Comparison of ENCODE assay signal across 12 mouse cellular contexts in the genomic region with DNA sequence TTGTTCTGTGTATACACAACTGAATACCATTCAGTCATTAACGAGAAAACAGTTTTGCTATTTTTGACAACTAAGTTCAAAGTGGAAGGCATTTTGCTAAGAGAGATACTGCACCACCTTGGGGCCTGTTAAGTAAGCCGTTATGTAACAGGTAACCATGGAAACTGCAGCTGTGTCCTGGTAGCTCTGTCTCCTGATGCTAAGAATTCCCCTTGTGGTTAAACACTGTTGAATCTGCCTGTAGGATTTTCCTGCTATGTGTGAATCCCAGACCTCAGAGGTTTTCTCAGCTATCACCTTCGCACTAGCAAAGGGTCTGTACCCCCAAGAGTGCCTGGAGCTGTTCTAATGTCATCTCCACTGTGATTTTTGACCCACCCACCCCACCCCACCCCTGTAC. TPM values are rescaled to one million over a fixed set of nuclear protein-coding genes. Genes with fewer than 3 reads are reported as not detected.
DNase-seq lines count a peak whose midpoint lies in the region; ATAC-seq and TF ChIP-seq lines count a peak whose summit lies in the region.
"Had no signal": no experiment of that assay in that cellular context is flagged by ENCODE, and none has a peak within 500 bp of the region (broad histone marks: within the 10 kb centered on the region; RNA-seq: fewer than 3 reads in every experiment).

No protein-coding gene starts in this region.

- no peak overlapping the region for H3K27ac ChIP-seq in forebrain, embryonic 15.5 days (replicated peaks)
- no peak overlapping the region for H3K27ac ChIP-seq in forebrain, embryonic 10.5 days
- H3K27ac ChIP-seq in midbrain, postnatal 0 days (ENCODE audit: low read depth, low read length) = peak overlapping the region; percentile 34; the same call in 1 of the 2 replicates
- no peak overlapping the region for H3K27ac ChIP-seq in gastrocnemius, adult 2 months
- H3K27ac ChIP-seq: midbrain, embryonic 12.5 days had no signal

- intact Hi-C loops in gastrocnemius, adult 2 months (cut with DNase I) = no loop called here

- H3K36me3 ChIP-seq in forebrain, embryonic 15.5 days = no peaks in the 10 kb centered on the region
- no peaks in the 10 kb centered on the region for H3K36me3 ChIP-seq in forebrain, embryonic 10.5 days (replicated peaks)
- H3K36me3 ChIP-seq in midbrain, postnatal 0 days (ENCODE audit: insufficient read depth, low read length) = no peaks in the 10 kb centered on the region
- H3K36me3 ChIP-seq: midbrain, embryonic 12.5 days had no signal

- no peak for DNase-seq in forebrain, embryonic 10.5 days (ENCODE audit: extremely low spot score, low spot score)
- peak; percentile 70 for DNase-seq in layer of hippocampus, adult 9-11 months
- DNase-seq in layer of hippocampus, postnatal 25 days (ENCODE audit: extremely low spot score in 1 of 2, low spot score in 1 of 2) = no peak
- peak; percentile 76 for DNase-seq in brain, embryonic 14.5 days (ENCODE audit: low read depth)
- peak; percentile 74 for DNase-seq in midbrain, postnatal 0 days (ENCODE audit: low spot score)
- no peak for DNase-seq in gastrocnemius, adult 2 months
- DNase-seq: cerebellum, postnatal 25 days; lung, adult 18-20 months had no signal

- no peak overlapping the region for H3K4me2 ChIP-seq in forebrain, embryonic 15.5 days (replicated peaks)
- H3K4me2 ChIP-seq in midbrain, postnatal 0 days (ENCODE audit: low read depth, low read length, poor library complexity, severe bottlenecking) = no peak overlapping the region
- H3K4me2 ChIP-seq: midbrain, embryonic 12.5 days had no signal

- no peaks in the 10 kb centered on the region for H3K4me1 ChIP-seq in forebrain, embryonic 15.5 days
- peaks cover 7% of the 10 kb centered on the region for H3K4me1 ChIP-seq in forebrain, embryonic 10.5 days
- no peaks in the 10 kb centered on the region for H3K4me1 ChIP-seq in midbrain, postnatal 0 days (ENCODE audit: insufficient read depth, low read length)

- H3K4me3 ChIP-seq in forebrain, embryonic 15.5 days = no peak overlapping the region
- no peak overlapping the region for H3K4me3 ChIP-seq in forebrain, embryonic 10.5 days
- H3K4me3 ChIP-seq in midbrain, postnatal 0 days (ENCODE audit: low read depth, low read length) = no peak overlapping the region
- no peak overlapping the region for H3K4me3 ChIP-seq in gastrocnemius, adult 2 months
- H3K4me3 ChIP-seq: midbrain, embryonic 12.5 days had no signal

- H3K27me3 ChIP-seq in forebrain, embryonic 15.5 days = no peaks in the 10 kb centered on the region
- no peaks in the 10 kb centered on the region for H3K27me3 ChIP-seq in forebrain, embryonic 10.5 days (ENCODE audit: poor library complexity, severe bottlenecking)
- no peaks in the 10 kb centered on the region for H3K27me3 ChIP-seq in midbrain, postnatal 0 days (ENCODE audit: insufficient read depth, low read length)
- H3K27me3 ChIP-seq: midbrain, embryonic 12.5 days; Patski had no signal

- 60% methylated on average over 3 of the region's 3 CpGs for WGBS in forebrain, embryonic 15.5 days
- 83% methylated on average over 3 of the region's 3 CpGs for WGBS in forebrain, embryonic 10.5 days
- 23% methylated on average over 3 of the region's 3 CpGs for WGBS in midbrain, postnatal 0 days

- H3K9ac ChIP-seq in forebrain, embryonic 15.5 days (replicated peaks) = no peak overlapping the region
- no peak overlapping the region for H3K9ac ChIP-seq in midbrain, postnatal 0 days (replicated peaks; ENCODE audit: low read length, poor library complexity, severe bottlenecking)
- H3K9ac ChIP-seq: midbrain, embryonic 12.5 days had no signal

- no peak for TF ChIP-seq POLR2A in brain, embryonic 14.5 days (IDR thresholded peaks at IDR 0.05; ENCODE audit: borderline replicate concordance, extremely low read depth, insufficient read depth, insufficient read length, poor library complexity, severe bottlenecking)

- TF ChIP-seq CTCF in brain, embryonic 14.5 days (IDR thresholded peaks at IDR 0.05; ENCODE audit: borderline replicate concordance, extremely low read depth, insufficient read depth, insufficient read length) = no peak
- TF ChIP-seq CTCF in midbrain, postnatal 0 days (IDR thresholded peaks at IDR 0.05) = peak; percentile 61
- TF ChIP-seq CTCF in gastrocnemius, adult 2 months (IDR thresholded peaks at IDR 0.05) = no peak

- 0 out of 2 replicates have a peak, but pooled peaks have one; percentile 38 for ATAC-seq in forebrain, embryonic 15.5 days (replicated peaks)
- peak; percentile 90 for ATAC-seq in midbrain, postnatal 0 days (ENCODE audit: low FRiP score)
- ATAC-seq in activated CD4-positive, CD25-positive, alpha-beta regulatory T cell, adult 4 months = no peak
- ATAC-seq: Patski had no signal

- H3K9me3 ChIP-seq in forebrain, embryonic 15.5 days = no peaks in the 10 kb centered on the region
- no peaks in the 10 kb centered on the region for H3K9me3 ChIP-seq in forebrain, embryonic 10.5 days
- H3K9me3 ChIP-seq in midbrain, postnatal 0 days (ENCODE audit: low read length) = no peaks in the 10 kb centered on the region
- H3K9me3 ChIP-seq: midbrain, embryonic 12.5 days had no signal

RNA-seq across cellular contexts. Expression of a gene that starts 19.5 kb away (rescaled TPM):
- 5.3 and 6.3 TPM in 2 replicates for polyA plus RNA-seq in forebrain, embryonic 15.5 days (2015; fragmentation: Nextera tagmentation; extraction: Ambion mirVana)
- 7.0 and 8.2 TPM in 2 replicates for polyA plus RNA-seq in forebrain, embryonic 10.5 days (2016; fragmentation: Nextera tagmentation; extraction: Ambion mirVana)
- total RNA-seq in layer of hippocampus, postnatal 25 days (2021) = 1 to 10 TPM; 5.8 TPM
- polyA plus RNA-seq in brain, embryonic 14.5 days (2012; rRNA removed) = 4.3 and 5.4 TPM in 2 replicates
- total RNA-seq in midbrain, postnatal 0 days (2014; rRNA removed) = 3.8 and 6.0 TPM in 2 replicates
- polyA plus RNA-seq in midbrain, postnatal 0 days (2015; fragmentation: Nextera tagmentation; extraction: Ambion mirVana) = 1.5 and 2.7 TPM in 2 replicates
- total RNA-seq in gastrocnemius, adult 2 months (2021) = 1 to 10 TPM; 1.1 to 2.4 TPM
- 1 to 10 TPM; 1.4 to 1.6 TPM for polyA plus RNA-seq in activated CD4-positive, CD25-positive, alpha-beta regulatory T cell, adult 4 months (2017; shearing (Covaris generic))

Comparison
In these comparisons a context has a peak if more than half of its experiments do, and no peak if none do; other contexts are left out.
1. DNase-seq: peak in layer of hippocampus, adult 9-11 months (single experiment), brain, embryonic 14.5 days (single experiment) and midbrain, postnatal 0 days (single experiment); none in forebrain, embryonic 10.5 days (single experiment), layer of hippocampus, postnatal 25 days (0 of 2) and gastrocnemius, adult 2 months (single experiment).